Mouse (Mus musculus) cortical plate, adult 2 months (tissue): ENCODE results near the gene Hist1h4f.

Experiments used
- CTCF ChIP-seq: fragments of 200-500 bp; IDR thresholded peaks from 2 replicates; pipeline ENCODE4 v1.5.1; 2011; ENCODE audit warnings: mild to moderate bottlenecking, control low read depth, low read length; ENCODE audit not compliant: insufficient read depth; ENCODE audit errors: extremely low read depth
- POLR2A ChIP-seq: fragments of 200-500 bp; IDR thresholded peaks from 2 replicates; pipeline ENCODE4 v1.6.1; 2011; ENCODE audit warnings: mild to moderate bottlenecking, low read length, control low read depth; ENCODE audit not compliant: insufficient read depth; ENCODE audit errors: extremely low read depth

- TF ChIP-seq POLR2A (no peak), CTCF (no peak)
These were observed 5.5 kb upstream of the Hist1h4f start for GRCm38 (mm10) chr13:23556906-23557305.
